8 mouse cellular contexts compared by ENCODE assay signal in genomic region chr4:41136454-41136805, GRCm38 (mm10). TPM values are rescaled to one million over a fixed set of nuclear protein-coding genes. Genes with fewer than 3 reads are reported as not detected.
DNase-seq lines count a peak whose midpoint lies in the region; ATAC-seq and TF ChIP-seq lines count a peak whose summit lies in the region.

No protein-coding gene starts in this region.

- ATAC-seq in cerebellum, adult (ENCODE audit: insufficient number of reproducible peaks, low FRiP score, low TSS enrichment) = no peak
- peak; percentile 16 for ATAC-seq in forebrain, embryonic 14.5 days
- ATAC-seq in hindbrain, embryonic 13.5 days (ENCODE audit: low FRiP score) = peak; percentile 23
- ATAC-seq in liver, embryonic 13.5 days (ENCODE audit: low read depth) = peak; percentile 29

- peaks cover 6% of the 10 kb centered on the region; the same call in 1 of the 2 replicates for H3K36me3 ChIP-seq in forebrain, embryonic 14.5 days (ENCODE audit: control insufficient read depth, insufficient read depth, low read length)
- H3K36me3 ChIP-seq in hindbrain, embryonic 13.5 days = peaks cover 18% of the 10 kb centered on the region
- H3K36me3 ChIP-seq in liver, embryonic 13.5 days = peaks cover 28% of the 10 kb centered on the region

- no peaks in the 10 kb centered on the region for H3K27me3 ChIP-seq in forebrain, embryonic 14.5 days (replicated peaks; ENCODE audit: control insufficient read depth, insufficient read depth, low read length)
- no peaks in the 10 kb centered on the region for H3K27me3 ChIP-seq in hindbrain, embryonic 13.5 days
- no peaks in the 10 kb centered on the region for H3K27me3 ChIP-seq in liver, embryonic 13.5 days

- no peak for TF ChIP-seq POLR2A in olfactory bulb, adult 2 months (IDR thresholded peaks at IDR 0.05; ENCODE audit: insufficient read depth, low read depth, low read length)

- H3K9ac ChIP-seq in forebrain, embryonic 14.5 days (ENCODE audit: low read length) = peak overlapping the region; percentile 99
- peak overlapping the region; percentile 99 for H3K9ac ChIP-seq in hindbrain, embryonic 13.5 days
- H3K9ac ChIP-seq in liver, embryonic 13.5 days = peak overlapping the region; percentile 99

- H3K9me3 ChIP-seq in forebrain, embryonic 14.5 days (replicated peaks; ENCODE audit: control insufficient read depth, low read length) = no peaks in the 10 kb centered on the region
- no peaks in the 10 kb centered on the region for H3K9me3 ChIP-seq in hindbrain, embryonic 13.5 days
- no peaks in the 10 kb centered on the region for H3K9me3 ChIP-seq in liver, embryonic 13.5 days (replicated peaks)

- peak overlapping the region; percentile 99 for H3K27ac ChIP-seq in forebrain, embryonic 14.5 days (ENCODE audit: low read depth, low read length)
- peak overlapping the region; percentile 100 for H3K27ac ChIP-seq in hindbrain, embryonic 13.5 days
- peak overlapping the region; percentile 98 for H3K27ac ChIP-seq in liver, embryonic 13.5 days
- peak overlapping the region; percentile 78 for H3K27ac ChIP-seq in olfactory bulb, adult 2 months (ENCODE audit: insufficient read depth, low read depth, low read length)

- H3K4me1 ChIP-seq in forebrain, embryonic 14.5 days (ENCODE audit: control insufficient read depth, insufficient read depth, low read length) = 0 out of 2 replicates have a peak, but pooled peaks cover 3% of the 10 kb centered on the region
- peaks cover 27% of the 10 kb centered on the region for H3K4me1 ChIP-seq in hindbrain, embryonic 13.5 days (replicated peaks)
- peaks cover 64% of the 10 kb centered on the region for H3K4me1 ChIP-seq in liver, embryonic 13.5 days (replicated peaks)
- H3K4me1 ChIP-seq in olfactory bulb, adult 2 months (ENCODE audit: control insufficient read depth, insufficient read depth, low read length) = no peaks in the 10 kb centered on the region

- WGBS in forebrain, embryonic 14.5 days = 0% methylated on average over 4 of the region's 4 CpGs
- WGBS in hindbrain, embryonic 13.5 days = 0% methylated on average over 4 of the region's 4 CpGs
- WGBS in liver, embryonic 13.5 days (ENCODE audit: insufficient replicate concordance) = 0% methylated on average over 4 of the region's 4 CpGs
- WGBS in olfactory bulb, adult 2 months = 0% methylated on average over 4 of the region's 4 CpGs

- peak overlapping the region; percentile 63 for H3K4me2 ChIP-seq in forebrain, embryonic 14.5 days (ENCODE audit: low read length)
- peak overlapping the region; percentile 79 for H3K4me2 ChIP-seq in hindbrain, embryonic 13.5 days
- H3K4me2 ChIP-seq in liver, embryonic 13.5 days = peak overlapping the region; percentile 90

- H3K4me3 ChIP-seq in forebrain, embryonic 14.5 days (ENCODE audit: low read depth, low read length) = peak overlapping the region; percentile 95
- H3K4me3 ChIP-seq in hindbrain, embryonic 13.5 days = peak overlapping the region; percentile 96
- H3K4me3 ChIP-seq in liver, embryonic 13.5 days (replicated peaks) = peak overlapping the region; percentile 92
- peak overlapping the region; percentile 92 for H3K4me3 ChIP-seq in olfactory bulb, adult 2 months (ENCODE audit: insufficient read depth, low read depth, low read length)

- no peak for TF ChIP-seq CTCF in olfactory bulb, adult 2 months (IDR thresholded peaks at IDR 0.05; ENCODE audit: insufficient read depth, low read depth, low read length)

- peak; percentile 41 to 47 for DNase-seq in cerebellum, adult 18-20 months
- DNase-seq in adrenal gland, postnatal 25 days = peak; percentile 37
- DNase-seq in forebrain, embryonic 14.5 days (ENCODE audit: low spot score) = no peak
- DNase-seq in liver, embryonic 13.5 days = peak; percentile 37
- DNase-seq in thymus, postnatal 4 days = no peak

RNA-seq across cellular contexts. Expression of gene Ube2r2, which starts 0.9 kb away (rescaled TPM):
- 105 and 106 TPM in 2 replicates for total RNA-seq in adrenal gland, postnatal 25 days (2021)
- polyA plus RNA-seq in forebrain, embryonic 14.5 days (2014; fragmentation: Nextera tagmentation; extraction: Ambion mirVana) = 63.2 and 74.3 TPM in 2 replicates
- 71.3 and 79.8 TPM in 2 replicates for polyA plus RNA-seq in hindbrain, embryonic 13.5 days (2015; fragmentation: Nextera tagmentation; extraction: Ambion mirVana)
- polyA plus RNA-seq in liver, embryonic 13.5 days (2015; fragmentation: Nextera tagmentation; extraction: Ambion mirVana) = 38.9 and 39.9 TPM in 2 replicates
- not detected in 2 replicates for polyA plus RNA-seq in olfactory bulb, adult 2 months (2012; ENCODE audit: insufficient read depth, insufficient read length, low replicate concordance, missing spikeins)

RNA-seq across cellular contexts. Expression of gene Nol6, which starts 12.2 kb away (rescaled TPM):
- total RNA-seq in adrenal gland, postnatal 25 days (2021) = 56.1 and 57.0 TPM in 2 replicates
- 23.8 and 32.6 TPM in 2 replicates for polyA plus RNA-seq in forebrain, embryonic 14.5 days (2014; fragmentation: Nextera tagmentation; extraction: Ambion mirVana)
- polyA plus RNA-seq in hindbrain, embryonic 13.5 days (2015; fragmentation: Nextera tagmentation; extraction: Ambion mirVana) = 31.0 and 32.5 TPM in 2 replicates
- 11.6 and 15.2 TPM in 2 replicates for polyA plus RNA-seq in liver, embryonic 13.5 days (2015; fragmentation: Nextera tagmentation; extraction: Ambion mirVana)
- not detected in 2 replicates for polyA plus RNA-seq in olfactory bulb, adult 2 months (2012; ENCODE audit: insufficient read depth, insufficient read length, low replicate concordance, missing spikeins)

RNA-seq across cellular contexts. Expression of gene Aqp3, which starts 38.4 kb away (rescaled TPM):
- not detected in 2 replicates for total RNA-seq in adrenal gland, postnatal 25 days (2021)
- not detected in 2 replicates for polyA plus RNA-seq in forebrain, embryonic 14.5 days (2014; fragmentation: Nextera tagmentation; extraction: Ambion mirVana)
- polyA plus RNA-seq in hindbrain, embryonic 13.5 days (2015; fragmentation: Nextera tagmentation; extraction: Ambion mirVana) = 0.18 TPM in 1 of 2 replicates, not detected in the other
- 13.8 and 14.7 TPM in 2 replicates for polyA plus RNA-seq in liver, embryonic 13.5 days (2015; fragmentation: Nextera tagmentation; extraction: Ambion mirVana)
- polyA plus RNA-seq in olfactory bulb, adult 2 months (2012; ENCODE audit: insufficient read depth, insufficient read length, low replicate concordance, missing spikeins) = not detected in 2 replicates

Comparison
In these comparisons a context has a peak if more than half of its experiments do, and no peak if none do; other contexts are left out.
1. DNase-seq: peak in cerebellum, adult 18-20 months (2 of 2), adrenal gland, postnatal 25 days (single experiment) and liver, embryonic 13.5 days (single experiment); none in forebrain, embryonic 14.5 days (single experiment) and thymus, postnatal 4 days (single experiment).
2. RNA of gene Aqp3, which starts 38.4 kb away (polyA plus RNA-seq): 13.8 to 14.7 TPM in liver, embryonic 13.5 days; 0.18 TPM in hindbrain, embryonic 13.5 days, not detected in forebrain, embryonic 14.5 days and not detected in olfactory bulb, adult 2 months; every median in the first group is over 10 times any median in the second.
3. Peak in every context shown above with its lines, with median percentiles within 50 percentile points of each other: H3K27ac ChIP-seq, H3K4me2 ChIP-seq, H3K4me3 ChIP-seq and H3K9ac ChIP-seq.